Mouse (Mus musculus): ENCODE data around the gene 2900092C05Rik.

The 2900092C05Rik gene

DNA sequence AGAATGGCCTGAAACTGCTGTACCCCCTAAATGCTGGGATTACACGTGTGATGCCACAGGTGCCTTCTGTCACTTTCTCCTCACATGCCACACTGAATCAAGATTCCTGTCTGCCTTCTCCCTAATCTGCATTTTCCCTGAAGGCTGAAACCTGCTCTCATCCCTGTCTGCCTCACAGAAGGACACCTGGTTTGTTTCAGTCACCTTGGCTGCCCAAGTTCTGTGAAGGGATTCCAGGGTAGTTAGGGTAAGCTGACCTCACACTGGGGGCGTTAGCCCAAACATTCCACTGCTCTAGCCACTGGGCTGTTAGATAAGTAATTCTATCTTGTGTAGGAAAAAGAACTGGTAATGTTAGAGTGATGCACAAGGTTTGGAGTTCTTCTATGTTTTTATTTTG, at the start of gene 2900092C05Rik:
Gene 2900092C05Rik (plus strand): TSS at position 301 of the 400 bp plus-strand sequence.
- no peak for DNase-seq

DNA sequence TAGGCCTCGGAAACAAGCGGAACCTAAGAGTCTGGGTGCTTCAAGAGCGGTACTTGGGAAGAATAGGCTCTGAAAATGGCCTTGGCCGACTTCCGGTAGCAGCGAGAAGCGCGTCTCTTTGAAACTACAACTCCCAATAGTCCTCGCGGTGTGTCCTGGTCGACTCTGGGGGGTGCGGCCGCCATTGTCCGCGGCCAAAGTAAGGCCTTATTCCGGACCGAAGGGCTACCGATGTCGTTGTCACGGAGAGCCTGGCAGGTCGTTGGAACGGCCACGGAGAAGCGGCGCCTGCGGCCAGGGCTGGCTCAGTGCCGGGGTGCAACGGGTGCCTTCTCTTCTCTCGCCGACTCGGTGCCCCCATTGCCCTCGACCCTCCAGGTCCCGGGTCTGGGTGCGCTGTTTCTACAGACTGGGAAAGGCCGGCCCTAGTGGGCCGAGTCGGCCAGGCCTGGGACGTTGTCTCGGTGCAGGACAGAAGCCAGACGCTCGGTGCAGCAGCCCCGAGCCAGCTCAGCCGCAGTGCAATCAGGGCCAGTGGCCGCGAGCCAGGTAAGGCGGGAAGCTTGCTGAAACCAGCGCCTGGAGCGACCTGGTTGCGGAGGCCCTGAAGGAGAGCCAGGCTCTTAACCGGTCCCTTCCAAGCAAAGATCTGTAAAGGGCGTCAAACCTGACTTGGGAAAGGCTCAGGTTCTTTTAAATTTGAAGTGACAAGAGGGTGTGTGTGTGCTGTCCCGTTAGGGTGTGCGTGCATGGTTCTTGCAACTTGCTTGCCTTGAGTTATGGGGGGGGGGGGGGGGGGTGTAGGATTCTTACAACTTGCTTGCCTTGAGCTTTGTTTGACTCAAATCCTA, 33.9 kb upstream of the 2900092C05Rik start, which contains the start of gene Zfp606:
Gene Zfp606 (plus strand): TSS at position 136 of the 851 bp plus-strand sequence.
- DNase-seq = peak; percentile 72 to 73

DNA sequence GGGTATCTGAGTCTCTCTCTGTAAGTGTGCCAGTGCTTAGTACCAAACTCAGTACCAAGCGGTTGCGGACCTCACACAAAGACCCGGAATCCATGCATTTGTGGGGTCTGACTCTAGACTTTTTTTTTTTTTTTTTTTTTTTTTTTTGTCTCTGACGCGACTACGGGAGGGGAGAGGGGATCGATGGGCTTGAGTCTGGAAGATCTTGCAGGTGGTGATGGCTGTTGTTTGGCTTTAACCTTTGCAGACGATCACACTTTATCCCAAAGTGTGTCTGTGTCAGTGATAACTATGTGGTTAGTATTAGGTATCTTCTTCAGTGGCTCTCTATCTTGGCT, 33.3 kb upstream of the 2900092C05Rik start:
- no peak for DNase-seq

DNA sequence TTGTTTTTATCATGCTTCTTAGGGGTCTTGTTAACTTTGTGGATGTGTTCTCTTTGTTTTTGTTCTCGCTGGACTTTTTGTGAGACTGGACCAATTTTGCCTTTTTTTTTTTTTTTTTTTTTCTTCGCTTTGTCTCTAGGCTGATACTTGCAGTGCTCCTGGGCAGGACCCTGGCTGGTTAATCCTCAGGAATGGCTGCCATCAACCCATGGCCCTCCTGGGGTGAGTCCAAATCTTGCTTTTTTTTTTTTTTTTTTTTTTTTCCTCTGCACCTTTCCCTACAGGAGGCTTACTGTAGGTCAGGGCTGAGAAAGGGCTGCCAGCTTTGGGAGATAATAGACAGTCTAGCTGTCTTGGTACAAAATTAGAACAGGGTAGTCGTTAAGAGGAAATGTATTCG, 32.8 kb upstream of the 2900092C05Rik start:
- DNase-seq = no peak

DNA sequence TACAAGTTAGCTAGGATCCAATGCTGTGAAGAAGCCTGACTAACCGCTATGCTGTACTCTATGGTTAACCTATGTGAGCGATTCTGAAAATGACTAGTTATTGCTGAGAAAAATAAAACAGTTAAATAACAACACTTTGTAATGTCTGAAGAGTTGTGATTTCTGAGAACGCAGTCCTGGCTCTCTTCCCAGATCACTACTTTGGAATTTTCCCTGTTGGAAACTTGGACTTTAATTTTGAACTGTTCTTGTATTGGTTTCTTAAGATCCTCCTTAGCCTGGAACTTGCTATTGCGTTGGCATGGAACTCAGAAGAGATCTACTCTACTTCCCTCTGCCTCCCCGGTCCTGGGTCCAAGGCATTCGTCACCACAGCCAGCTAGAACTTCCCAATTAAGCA, 28.5 kb upstream of the 2900092C05Rik start:
- no peak for DNase-seq

DNA sequence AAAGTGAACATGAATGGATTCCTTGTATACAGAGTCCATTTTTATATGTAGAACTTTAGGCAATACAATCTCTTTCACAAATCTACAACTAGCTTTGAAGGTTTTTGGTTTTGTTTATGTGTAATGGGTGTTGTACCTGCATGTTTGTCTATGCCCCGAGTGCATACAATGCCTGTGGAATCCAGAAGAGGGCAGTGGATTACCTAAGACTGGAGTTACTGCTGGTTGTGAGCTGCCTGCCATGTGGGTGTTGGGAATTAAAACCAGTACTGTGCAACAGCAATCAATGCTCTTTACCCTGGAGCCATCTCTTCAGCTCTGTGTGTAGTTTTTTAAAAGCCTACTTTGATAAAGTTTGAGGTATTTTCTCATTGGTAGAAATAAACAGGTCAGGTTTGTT, 26.4 kb upstream of the 2900092C05Rik start:
- DNase-seq = no peak

DNA sequence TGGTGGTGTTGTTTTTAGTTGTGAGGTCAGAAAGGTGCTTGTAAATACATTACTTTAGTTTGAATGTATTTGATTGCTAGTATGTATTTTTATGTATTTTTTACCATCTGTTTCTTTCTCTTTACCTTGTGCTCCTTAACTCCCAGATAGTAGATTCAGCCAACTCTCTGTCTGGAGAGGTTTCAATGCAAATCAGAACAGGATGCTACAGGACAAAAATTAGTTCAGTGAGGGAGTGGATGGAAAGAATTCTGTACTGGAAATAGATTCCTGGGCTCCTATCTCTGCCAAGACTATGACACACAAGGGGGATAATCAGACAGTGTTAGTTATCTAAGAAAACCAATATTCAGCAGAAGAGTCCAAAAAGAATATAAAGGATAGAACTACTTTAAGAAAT, 25.6 kb upstream of the 2900092C05Rik start:
- no peak for DNase-seq

DNA sequence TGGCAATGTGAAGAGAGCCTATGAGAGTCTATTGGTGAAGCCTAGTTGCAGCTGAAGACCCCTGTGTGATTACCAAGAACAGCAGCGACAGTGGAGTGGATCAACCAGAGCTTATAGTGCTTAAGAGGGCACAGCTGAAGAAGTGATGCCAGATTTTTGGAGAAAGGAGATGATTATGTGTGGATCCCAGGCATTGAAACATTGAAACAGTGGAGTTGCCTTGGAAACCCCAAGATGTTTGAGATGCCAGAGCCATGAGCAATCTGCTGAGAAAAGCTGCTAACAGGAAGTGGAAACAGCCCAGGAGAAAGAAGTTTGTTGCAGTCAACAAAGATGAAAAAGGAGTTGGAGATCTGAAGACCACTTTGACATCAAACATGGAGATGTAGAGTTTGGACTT, 1.4 kb upstream of the 2900092C05Rik start:
- no peak for DNase-seq

All from thymus, adult 18-20 months (tissue).